ENCODE assay signal across 15 mouse cellular contexts in genomic region chr4:12339236-12339635, GRCm38 (mm10).
"Had no signal": no experiment of that assay in that cellular context is flagged by ENCODE, and none has a peak within 500 bp of the region (broad histone marks: within the 10 kb centered on the region; RNA-seq: fewer than 3 reads in every experiment).

No protein-coding gene starts in this region.

- DNase-seq: gastrocnemius, postnatal 14 days; gastrocnemius, postnatal 36 days; heart, adult 2 months; heart, postnatal 14 days; heart, postnatal 36 days; kidney, adult 11 months; kidney, adult 2 months; kidney, adult 9 months; kidney, postnatal 14 days; kidney, postnatal 36 days; layer of hippocampus, adult 9-11 months; layer of hippocampus, postnatal 36 days; liver; liver, embryonic 13.5 days; liver, postnatal 0 days had no signal
